Mouse (Mus musculus) heart, adult 8-10 months (tissue): ENCODE results near the gene Cpn1. TPM values are rescaled to one million over a fixed set of nuclear protein-coding genes. Genes with fewer than 3 reads are reported as not detected.

Experiments
- DNase-seq: peaks from one replicate; pipeline ENCODE4 v3.0.0; 2022; ENCODE audit warnings: low spot score
- total RNA-seq, 4 experiments: library from RNA; stranded (reverse); gene quantifications; 2 replicates each; pipeline ENCODE4 v1.2.4; 2022

Cpn1 gene
- total RNA-seq, 4 experiments from 2014 or later, result 0.19 to 0.22 (median 0.19) TPM; not detected in 1

DNA sequence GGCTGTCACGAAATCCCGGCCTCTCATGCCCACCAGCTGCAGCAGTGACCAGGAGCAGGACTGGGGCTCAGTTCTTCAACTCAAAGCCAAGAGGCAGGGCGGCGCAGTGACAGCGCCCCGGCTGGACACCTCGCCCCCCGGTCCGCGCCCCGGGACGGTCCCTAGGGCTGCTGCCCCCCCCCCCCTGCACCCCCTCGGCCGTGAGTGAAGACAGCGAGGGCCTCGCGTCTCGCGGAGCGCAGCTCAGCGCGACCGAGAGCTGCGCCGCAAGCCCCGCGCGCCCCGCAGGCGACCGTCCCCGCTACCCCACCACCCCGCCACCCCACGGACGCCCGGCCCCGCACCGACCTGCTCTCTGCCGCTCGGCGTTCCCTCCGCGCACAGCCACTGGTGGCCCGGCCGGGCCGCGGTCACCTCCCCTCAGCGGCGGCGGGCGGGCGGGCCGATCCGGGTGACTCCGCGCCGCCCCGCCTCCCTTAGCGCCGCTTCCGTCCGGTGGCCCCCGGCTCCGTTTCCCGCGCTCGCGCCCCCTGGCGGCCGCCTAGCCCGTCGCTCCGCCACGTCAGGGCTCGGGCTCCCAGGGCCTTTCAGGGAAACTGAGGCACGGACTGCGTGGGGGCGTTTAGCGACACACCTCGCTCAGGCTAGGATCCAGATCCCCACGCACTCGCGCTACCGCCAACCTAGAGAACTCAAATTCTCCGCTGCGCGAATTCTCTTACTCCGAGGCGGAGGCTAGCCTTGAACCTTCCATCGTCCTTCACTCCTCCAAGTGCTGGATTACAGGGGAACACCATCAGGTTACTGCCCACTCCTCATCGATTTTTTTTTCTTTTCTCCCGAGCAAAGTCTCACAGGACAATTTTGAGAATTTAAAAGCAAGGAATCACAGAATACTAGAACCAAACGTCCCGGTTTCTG, 46.3 kb downstream of the Cpn1 start, which contains the start of gene Dnmbp:
TSS of gene Dnmbp (minus strand) at position 423 of the 921 bp plus-strand sequence.
- peak; percentile 65 for DNase-seq

DNA sequence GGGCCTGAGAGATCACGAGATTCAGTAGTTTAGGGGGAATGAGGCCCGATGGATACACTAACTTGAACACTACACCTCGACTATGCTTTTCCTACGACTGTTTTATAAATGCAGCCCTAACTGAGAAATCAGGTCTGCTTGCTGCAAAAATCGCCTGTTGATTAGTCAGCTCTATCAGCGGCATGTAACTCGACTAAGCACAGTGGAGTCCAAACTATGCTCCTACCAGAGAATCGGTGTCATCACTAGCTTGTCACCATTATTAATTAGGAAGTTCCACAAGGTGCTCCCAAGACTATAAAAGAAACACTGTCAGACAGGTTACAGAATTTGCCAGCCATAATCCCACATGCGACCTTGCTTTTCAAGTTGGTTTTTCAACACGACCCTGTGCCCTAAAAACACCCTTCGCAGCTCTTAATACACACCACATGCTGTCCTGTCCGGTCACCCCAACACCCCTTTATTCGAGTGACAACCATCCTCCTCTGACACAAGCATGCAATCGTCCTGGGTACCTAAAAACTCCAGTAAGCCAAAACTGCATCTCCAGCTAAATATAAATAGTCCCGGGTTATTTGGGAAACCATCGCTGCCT, 47.1 kb downstream of the Cpn1 start:
- no peak for DNase-seq

DNA sequence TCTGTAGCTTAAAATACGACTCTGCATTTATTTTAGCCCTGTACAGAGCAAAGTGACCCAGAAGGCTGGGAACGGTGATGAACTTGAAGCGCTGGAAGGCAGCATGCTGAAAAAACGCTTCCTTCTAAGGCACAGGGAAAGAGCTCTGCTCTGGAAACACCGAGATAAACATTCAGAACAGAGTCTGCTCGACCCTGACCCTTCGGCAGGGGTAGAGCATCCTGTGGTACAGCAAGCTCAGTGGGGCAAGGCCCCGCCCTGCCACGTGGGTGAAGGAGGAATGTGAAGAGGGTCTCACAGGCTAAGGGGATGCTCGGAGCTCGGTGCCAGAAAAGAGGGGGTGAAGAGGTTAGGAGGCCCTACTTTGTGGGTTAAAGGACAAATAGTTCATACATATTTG, 48.0 kb downstream of the Cpn1 start:
- DNase-seq, result no peak

DNA sequence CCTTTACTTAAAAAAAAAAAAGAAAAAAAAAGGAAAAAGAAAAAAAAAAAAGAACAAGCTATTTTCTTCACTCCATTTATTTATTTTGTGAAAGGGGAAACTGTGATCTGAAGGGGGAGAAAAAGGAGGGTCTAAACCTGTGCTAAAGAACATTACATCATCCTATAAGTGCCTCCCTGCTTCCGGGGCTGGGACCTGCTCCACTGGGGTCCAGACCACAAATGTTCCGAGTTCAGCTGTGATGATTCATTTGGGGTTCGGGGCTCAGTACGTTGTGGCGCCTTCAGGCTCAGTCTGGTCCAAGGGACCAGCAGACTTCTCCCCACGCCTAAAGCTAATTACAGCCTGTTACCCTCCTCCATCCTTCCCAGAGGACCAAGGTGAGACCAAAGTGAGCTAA, 55.4 kb downstream of the Cpn1 start:
- no peak for DNase-seq

DNA sequence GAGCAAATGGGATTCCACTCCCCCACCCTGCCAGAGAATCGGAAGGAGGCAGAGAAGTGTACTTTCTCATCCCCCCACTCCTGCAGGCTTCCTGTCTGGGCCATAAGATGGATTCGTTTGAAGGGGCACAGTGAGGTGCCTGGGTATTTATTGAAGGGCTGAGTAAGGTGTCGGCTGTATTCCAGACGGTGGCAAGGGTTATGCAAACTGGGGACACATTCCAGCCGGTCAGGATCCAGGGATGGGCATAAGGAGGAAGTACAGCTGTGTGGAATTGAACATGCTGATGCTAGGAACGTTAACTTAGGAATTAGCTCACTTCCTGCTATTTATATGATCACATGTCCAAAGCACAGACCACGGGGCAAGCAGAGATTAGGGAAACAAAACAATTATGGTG, 56.0 kb downstream of the Cpn1 start:
- DNase-seq, result no peak

DNA sequence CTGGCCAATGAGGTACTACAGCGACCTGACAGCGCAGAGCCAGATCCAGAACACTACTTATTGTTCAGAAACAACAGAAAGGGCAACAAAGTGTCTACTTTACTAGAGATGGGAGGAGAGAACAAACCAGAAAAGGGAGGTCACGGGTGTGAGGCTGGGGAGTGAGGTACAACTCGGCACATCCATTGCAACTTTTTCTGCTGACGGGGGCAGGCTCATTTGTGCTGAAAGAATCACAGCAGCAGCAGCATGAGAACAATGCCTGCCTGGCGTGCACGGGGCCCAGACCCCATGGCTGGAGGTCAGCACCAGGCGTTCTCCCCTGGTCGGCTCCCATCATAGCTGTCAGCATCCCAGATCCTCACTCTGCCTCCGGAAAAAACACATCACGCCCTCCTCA, 56.5 kb downstream of the Cpn1 start:
- no peak for DNase-seq

DNA sequence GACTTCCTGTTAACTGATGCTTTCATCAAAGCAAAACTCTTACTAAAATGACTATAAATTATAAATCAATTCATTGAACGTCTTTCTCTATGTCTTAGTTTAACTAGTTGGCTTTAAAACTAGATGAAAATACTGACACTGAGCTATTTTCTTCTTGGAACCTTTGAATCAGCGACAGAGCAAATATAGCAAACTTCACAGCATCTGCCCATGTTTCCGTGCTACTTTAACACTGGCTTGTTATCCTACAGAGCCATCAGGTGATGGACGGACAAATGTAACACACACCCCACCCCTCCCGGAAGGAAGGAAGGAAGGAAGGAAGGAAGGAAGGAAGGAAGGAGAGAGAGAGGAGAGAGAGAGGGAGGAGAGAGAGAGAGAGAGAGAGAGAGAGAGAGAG, 58.4 kb downstream of the Cpn1 start:
- no peak for DNase-seq

DNA sequence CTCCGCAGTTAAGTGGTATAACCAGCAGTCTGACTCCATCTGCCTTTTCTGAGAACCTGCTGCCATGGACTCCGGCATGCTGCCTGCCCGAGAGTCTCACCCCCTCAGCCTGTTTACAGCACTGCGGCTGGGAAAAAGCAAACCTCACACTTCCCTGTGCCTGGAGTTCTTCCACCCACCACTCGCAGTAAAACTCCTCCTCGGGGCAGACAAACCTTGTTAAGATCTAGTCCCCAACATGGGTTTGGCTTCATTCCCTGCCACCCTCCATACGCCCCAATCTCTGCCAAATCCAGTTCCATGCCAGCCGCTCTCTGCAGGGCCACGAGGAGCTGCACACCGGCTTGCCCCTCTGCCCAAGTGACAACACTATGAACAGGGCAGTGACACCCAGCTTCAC, 59.3 kb downstream of the Cpn1 start:
- no peak for DNase-seq

DNA sequence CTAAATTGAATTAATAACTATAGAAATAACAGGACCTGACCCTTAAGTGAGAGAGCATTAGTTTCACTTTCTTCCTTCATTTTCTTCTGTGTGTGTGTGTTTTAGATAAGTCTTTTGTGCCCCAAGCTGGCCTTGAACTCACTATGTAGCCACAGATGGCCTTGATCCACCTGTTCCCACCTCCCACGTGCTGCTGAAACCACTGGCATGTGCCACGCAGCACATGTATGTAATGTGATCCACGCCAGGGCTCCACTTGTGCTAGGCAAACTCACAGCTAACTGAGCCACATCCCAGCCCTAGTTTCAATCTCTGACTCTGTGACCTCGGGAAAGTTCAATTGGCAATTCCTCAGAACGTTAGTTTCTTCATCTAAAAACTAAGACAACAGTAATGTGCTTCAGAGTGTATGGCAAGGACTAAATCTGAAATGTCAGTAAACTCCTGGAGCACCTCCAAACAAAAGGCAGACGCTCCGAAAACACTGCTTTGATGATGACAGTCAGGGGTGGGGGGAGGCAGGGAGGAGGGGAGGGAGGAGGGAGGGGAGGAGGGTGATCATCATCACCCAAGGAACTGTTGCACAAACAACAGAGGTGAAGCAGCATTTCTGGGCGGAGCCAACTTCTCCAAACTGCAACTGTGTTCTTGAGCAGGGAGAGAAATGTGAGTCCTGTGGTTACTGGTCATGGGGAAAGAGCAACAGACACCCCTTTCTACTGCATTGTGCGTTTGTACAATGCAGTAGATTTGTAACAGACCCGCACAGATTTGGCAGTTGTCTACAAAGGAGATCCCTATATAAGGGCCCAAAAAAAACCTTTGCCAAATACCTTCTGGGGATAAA, 60.0 kb downstream of the Cpn1 start:
- DNase-seq, result no peak

DNA sequence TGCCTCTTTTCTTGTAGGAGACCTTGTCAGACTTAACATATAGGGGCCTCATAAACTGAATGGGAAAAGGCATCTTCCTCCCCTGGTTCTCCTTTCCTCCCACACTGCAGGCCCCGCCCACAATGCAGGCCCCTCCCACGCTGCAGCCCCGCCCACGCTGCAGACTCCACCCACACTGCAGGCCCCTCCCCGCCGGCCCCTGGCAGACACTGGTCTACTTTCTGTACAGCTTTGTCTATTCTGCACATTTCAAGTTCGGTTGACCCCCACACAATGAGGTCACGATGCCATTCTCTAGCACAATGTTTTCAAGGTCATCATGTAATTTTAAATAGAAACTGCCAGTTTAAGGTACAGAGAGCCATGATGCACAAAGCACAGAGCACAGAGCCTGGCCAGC, 62.0 kb downstream of the Cpn1 start:
- no peak for DNase-seq

DNA sequence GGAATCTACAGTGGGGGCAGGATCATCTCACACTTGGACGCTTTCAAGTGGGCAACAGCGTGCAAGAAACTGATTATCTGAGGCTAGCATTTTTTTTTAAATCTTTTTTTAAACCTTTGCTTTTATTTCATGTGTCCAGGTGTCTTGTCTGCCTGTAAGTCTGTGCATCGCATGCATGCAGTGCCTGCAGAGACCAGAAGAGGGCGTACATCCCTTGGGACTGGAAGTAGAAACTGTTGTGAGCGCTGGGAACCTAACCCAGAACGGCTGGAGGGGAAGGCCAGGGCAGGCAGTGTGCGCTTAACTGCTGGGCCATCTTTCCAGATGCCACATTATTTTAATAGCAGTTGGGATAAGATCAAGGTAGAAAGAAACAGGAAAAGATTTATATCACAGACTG, 63.4 kb downstream of the Cpn1 start:
- DNase-seq, result no peak

DNA sequence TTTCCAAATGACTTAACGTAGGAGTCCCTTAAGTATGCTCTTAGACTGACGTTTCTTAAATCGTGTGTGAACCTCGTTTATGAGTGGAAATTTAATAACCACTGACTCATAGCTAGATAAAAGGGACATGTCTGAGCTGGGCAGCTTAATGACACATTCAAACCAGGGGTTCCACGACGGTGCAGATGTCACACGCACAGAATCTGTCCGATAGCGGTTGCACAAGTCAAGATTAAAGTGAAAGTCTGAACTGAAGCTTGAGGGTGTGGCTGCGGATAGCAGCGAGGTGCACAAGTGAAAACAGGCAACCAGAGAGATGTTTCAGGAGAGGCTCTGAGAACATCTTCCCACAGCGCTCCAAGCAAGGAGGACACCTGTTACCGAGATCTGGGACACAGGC, 64.9 kb downstream of the Cpn1 start:
- no peak for DNase-seq

DNA sequence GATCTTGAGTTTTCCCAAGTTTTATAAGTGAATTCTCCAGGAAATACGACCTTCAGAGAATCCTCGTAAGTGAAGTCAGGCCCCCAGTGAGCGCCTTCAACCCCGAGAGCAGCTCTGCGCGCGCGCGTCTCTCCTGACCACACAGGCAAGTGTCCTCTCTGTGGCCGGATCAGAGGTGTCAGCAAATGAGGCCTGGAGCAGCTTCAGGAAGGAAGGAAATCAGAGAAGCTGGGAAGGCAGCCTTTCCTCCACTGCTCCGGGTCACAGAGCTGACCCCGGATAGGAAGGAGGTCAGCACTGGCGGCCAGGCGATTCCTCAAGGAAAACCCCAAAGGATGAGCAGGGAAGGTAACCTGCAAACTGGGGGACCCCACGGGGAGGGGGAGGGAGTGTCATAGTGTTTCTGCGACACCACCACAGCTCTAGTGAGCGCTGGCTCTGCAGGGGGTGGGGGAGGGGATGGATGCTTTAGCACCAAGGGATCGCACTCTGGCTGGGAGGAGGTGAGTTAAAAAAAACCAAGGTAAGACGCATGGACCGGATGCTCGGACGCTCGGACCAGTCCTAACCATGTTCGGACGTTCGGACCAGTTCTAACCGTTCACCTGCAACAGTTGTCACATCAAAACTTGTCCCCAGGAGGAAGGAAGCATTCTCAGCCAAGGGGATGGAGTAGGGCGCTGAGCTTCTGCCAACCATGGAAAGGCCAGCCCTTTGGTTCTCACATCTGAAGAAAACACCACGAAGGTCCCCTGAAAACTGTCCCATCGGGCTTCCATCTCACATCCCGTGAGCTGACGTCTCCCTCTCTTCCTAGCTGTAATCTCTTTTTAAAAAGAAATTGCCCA, 65.7 kb downstream of the Cpn1 start:
- no peak for DNase-seq

DNA sequence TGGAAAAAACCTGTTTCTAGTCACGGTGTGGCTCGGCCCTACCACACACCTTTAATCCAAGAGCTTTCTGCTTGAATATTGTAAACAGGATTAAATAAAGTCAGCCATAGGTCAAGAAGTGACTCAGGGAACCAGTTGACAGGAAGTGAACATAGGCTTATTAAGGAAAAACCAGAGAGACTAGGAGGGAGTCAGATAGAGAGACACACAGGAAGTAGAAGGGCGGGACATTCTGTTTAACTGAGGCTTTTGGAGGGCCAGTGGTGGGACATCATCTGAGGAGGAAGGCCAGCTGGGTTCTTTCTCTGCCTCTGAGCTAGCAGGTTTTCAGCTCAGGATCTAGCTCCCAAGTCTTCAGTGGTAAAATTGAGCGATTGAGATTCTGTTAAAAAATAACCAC, 66.5 kb downstream of the Cpn1 start:
- no peak for DNase-seq

DNA sequence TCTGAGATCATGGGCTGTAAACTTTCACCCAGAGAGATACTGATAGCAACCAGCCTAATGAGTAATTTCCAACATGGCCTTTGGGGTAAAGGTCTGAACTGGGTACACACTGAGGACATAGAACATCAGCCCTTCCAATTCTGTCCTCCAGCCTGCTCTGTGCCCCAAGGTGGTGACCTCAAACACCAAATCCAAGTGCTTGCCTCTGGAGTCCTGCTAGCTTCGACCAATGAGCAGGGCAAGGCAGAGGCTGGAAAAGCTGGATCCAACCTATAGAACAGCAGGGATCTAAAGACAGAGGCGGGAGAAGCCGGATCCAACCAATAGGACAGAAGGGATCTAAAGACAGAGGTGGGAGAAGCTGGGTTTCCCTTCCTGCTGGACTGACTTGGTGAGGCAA, 67.5 kb downstream of the Cpn1 start:
- DNase-seq, result no peak

DNA sequence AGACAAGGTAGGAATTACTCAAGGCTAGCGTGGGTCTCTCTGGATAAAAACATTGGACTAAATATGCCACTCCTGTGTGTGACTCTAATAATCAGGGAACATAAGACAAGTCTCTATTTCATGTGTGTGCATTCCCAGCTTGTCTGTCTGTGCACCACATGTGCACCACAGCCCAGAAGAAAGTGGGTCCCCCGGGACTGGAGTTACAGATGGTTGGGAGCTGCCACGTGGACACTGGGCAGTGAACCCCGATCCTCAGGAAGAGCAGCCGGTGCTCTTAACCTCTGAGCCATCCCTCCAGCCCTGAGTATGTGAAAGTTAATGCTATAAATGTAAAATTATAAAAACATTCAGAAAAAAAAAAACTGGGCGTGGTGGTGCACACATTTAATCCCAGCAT, 68.6 kb downstream of the Cpn1 start:
- DNase-seq, result no peak

DNA sequence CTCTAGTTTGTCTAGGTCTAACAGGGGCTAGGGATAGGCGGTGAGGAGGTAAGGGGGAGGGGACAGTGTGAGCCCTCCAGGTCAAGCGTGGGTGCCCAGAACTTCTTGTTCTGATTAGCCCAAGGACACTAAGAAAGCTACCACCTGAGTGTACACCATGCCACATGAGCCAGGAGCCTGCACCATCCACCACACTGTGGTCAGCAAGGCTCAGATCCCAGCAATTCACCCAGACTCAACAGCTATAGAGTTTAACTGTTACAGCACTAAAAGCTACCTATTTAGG, 69.0 kb downstream of the Cpn1 start:
- DNase-seq, result no peak

DNA sequence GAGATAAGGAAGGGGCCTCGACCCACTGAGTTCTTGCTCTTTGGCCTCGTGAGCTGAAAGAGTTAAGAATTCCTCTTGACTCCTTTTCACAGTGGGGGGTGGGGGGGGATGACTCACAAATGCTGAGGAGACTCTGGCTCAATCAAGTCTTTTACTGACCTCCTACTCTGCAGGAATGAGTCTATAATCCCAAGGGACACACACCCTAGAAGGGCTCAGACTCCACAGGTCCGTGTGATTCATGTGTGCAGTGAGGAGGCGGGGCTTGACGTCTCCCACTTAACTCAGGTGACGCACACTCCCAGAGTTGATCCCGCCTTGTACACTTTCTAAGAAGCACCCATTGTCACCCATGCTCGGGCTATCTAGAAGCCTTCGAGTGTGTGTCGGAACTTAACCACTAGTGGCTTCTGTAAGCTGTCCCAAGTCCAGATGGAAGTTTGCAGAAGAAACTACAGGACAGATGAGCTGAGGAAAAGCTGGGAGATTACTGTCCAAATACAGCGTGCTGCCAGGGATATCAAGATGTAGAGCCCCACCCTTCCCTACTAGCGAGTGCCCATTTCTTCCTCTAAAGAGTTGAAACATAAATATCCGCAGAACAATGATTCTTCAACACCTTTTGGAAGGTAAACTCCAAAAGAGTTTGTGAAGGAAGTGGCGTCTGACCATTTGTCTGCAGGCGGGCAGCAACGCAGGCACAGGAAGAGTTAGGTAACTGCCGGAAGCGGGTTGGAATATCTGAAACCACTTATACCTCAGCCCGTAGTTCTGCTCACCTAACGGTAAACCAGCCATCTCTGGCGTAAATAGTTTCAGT, 69.6 kb downstream of the Cpn1 start:
- no peak for DNase-seq

DNA sequence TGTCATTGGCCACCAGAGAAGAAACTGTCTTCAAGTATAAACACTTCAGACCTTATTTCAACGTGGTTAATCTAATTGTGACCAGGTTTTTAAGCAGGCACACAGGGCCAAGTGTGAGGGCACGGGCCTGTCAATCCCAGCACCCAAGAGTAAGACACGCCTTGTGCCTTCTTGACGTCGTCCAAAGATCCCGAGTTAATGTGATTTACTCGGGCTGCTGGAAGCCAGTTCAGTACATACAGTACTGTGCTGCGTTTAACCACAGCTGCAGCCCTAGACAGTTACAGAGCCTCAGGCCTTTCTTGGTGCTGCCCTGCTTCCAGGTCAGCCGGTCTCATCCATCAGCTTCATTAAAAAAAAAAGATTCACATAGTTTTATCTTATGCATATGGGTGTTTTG, 70.9 kb downstream of the Cpn1 start:
- no peak for DNase-seq

DNA sequence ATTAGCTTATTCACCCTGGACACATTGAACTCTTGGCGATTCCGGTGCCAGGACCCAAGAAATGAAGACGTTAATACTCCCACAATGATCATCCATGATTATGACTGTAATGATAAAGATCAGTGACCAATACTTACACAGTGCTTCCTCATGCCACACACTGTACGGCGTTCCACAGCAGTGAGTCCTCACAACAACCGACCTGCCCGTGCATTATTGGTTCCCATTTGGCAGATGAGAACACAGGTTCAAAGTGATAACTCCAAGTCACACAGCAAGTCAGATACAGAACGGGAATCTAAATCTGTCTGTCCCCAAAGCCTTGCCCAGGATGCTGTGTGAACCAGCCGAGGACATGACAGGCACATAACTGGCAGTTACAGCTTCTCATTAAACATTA, 71.4 kb downstream of the Cpn1 start:
- no peak for DNase-seq
